Mouse (Mus musculus) intestine, postnatal 0 days (tissue): ENCODE data around the gene Ung. TPM values are rescaled to one million over a fixed set of nuclear protein-coding genes. Genes with fewer than 3 reads are reported as not detected.
A peak's percentile ranks its signal among the peaks of the same experiment; 100 is the strongest.

Experiments
- ATAC-seq: fragments of 200-750 bp; cut with Nextera tagmentation; 2 replicates; pipeline ENCODE4 v1.8.0; 2017; ENCODE audit warnings: mild to moderate bottlenecking, moderate TSS enrichment, moderate library complexity
- H3K27ac ChIP-seq: fragments of 300-500 bp; sonication (generic); 2 replicates; pipeline ENCODE4 v1.5.1; 2014; ENCODE audit warnings: mild to moderate bottlenecking, low read depth, low read length, moderate library complexity
- H3K27me3 ChIP-seq: fragments of 300-500 bp; sonication (generic); replicated peaks from 2 replicates; pipeline ENCODE4 v1.6.1; 2014; ENCODE audit warnings: low read length, mixed read lengths; ENCODE audit not compliant: control insufficient read depth, insufficient read depth
- H3K36me3 ChIP-seq: fragments of 300-500 bp; sonication (generic); 2 replicates; pipeline ENCODE4 v1.6.1; 2014; ENCODE audit warnings: mild to moderate bottlenecking, moderate library complexity; ENCODE audit not compliant: control insufficient read depth, insufficient read depth
- H3K4me1 ChIP-seq: fragments of 300-500 bp; sonication (generic); replicated peaks from 2 replicates; pipeline ENCODE4 v1.6.1; 2014; ENCODE audit warnings: antibody characterized with exemption, low read length, mixed read lengths; ENCODE audit not compliant: control insufficient read depth, insufficient read depth
- H3K4me2 ChIP-seq: fragments of 300-500 bp; sonication (generic); replicated peaks from 2 replicates; pipeline ENCODE4 v1.6.1; 2014; ENCODE audit warnings: low read depth, mild to moderate bottlenecking, moderate library complexity
- H3K4me3 ChIP-seq: fragments of 300-500 bp; sonication (generic); 2 replicates; pipeline ENCODE4 v1.5.1; 2014; ENCODE audit warnings: low read depth, low read length
- H3K9ac ChIP-seq: fragments of 300-500 bp; sonication (generic); 2 replicates; pipeline ENCODE4 v1.6.1; 2014; ENCODE audit warnings: mild to moderate bottlenecking, low read depth, low read length
- H3K9me3 ChIP-seq: fragments of 300-500 bp; sonication (generic); 2 replicates; pipeline ENCODE4 v1.6.1; 2016; ENCODE audit warnings: mixed run types; ENCODE audit not compliant: control insufficient read depth
- CTCF ChIP-seq: sonication (generic); IDR thresholded peaks from 2 replicates; pipeline ENCODE4 v1.5.1; 2016; ENCODE audit warnings: low read depth, mild to moderate bottlenecking, control low read depth, antibody characterized with exemption, moderate library complexity
- WGBS: fragments of 180-500 bp; shearing (Covaris S2); extraction: QIAGEN DNeasy Blood & Tissue Kit; methylation state at CpG from one replicate; pipeline ENCODE4 v1.1.7; 2014; 5-methylcytosine and 5-hydroxymethylcytosine counted together
- polyA plus RNA-seq: library from polyadenylated mRNA; unstranded; fragments of >200 nt; fragmentation: Nextera tagmentation; extraction: Ambion mirVana; gene quantifications from 2 replicates; pipeline ENCODE4 v1.2.1, GENCODE M21; 2015

Ung gene
- polyA plus RNA-seq, 1 experiment from 2014 or later, result 10.0 TPM

DNA sequence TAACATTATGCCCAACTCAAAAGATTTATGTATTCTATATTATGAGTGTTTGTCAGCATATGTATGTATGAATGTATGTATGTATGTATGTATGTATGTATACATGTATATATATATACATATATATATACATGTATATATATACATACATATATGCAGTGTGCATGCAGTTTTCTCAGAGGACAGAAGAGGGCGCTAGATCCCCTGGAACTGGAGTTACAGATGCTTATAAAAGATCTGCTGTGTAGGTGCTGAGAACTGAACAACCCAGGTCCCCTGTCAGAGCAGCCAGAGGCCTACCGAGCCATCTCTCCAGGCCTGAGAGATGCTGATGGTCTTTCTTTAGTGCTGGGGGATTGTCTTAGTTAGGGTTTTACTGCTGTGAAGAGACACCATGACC is 56.9 kb downstream of the Ung start:
- no peak for ATAC-seq
- no peak overlapping the region for H3K9ac ChIP-seq
- H3K4me2 ChIP-seq, result no peak overlapping the region

More for the DNA sequence above, 56.9 kb downstream of the Ung start:
- H3K27me3 ChIP-seq, result 0 out of 2 replicates have a peak, but pooled peaks cover 2% of the 10 kb centered on the region
- 72% methylated on average over 2 of the region's 2 CpGs for WGBS
- no peak overlapping the region for H3K27ac ChIP-seq
- H3K9me3 ChIP-seq, result no peaks in the 10 kb centered on the region; the same call in 1 of the 2 replicates
- no peaks in the 10 kb centered on the region for H3K36me3 ChIP-seq
- TF ChIP-seq CTCF, result peak; percentile 15; the same call in 1 of the 2 replicates
- H3K4me1 ChIP-seq, result no peaks in the 10 kb centered on the region
- no peak overlapping the region for H3K4me3 ChIP-seq

Other genes starting within 250 kb of the Ung start
- 116 and 127 TPM in 2 replicates for gene Coro1c, start 221.6 kb upstream of the Ung start, polyA plus RNA-seq
- gene Ssh1, start 136.5 kb upstream of the Ung start, polyA plus RNA-seq, result 5.1 TPM in 2 replicates
- 18.2 and 23.2 TPM in 2 replicates for gene Dao, start 126.7 kb upstream of the Ung start, polyA plus RNA-seq
- 5.5 and 5.8 TPM in 2 replicates for gene Usp30, start 64.9 kb upstream of the Ung start, polyA plus RNA-seq
- gene Svop, start 38.8 kb upstream of the Ung start, polyA plus RNA-seq, result 1.4 and 1.5 TPM in 2 replicates
- gene Alkbh2, start 2.2 kb upstream of the Ung start, polyA plus RNA-seq, result 6.9 and 7.8 TPM in 2 replicates
- 0.69 and 1.1 TPM in 2 replicates for gene Acacb, start 16.1 kb downstream of the Ung start, polyA plus RNA-seq
- not detected in 2 replicates for gene Foxn4, start 143.4 kb downstream of the Ung start, polyA plus RNA-seq
- 2.3 and 2.8 TPM in 2 replicates for gene Myo1h, start 158.8 kb downstream of the Ung start, polyA plus RNA-seq